Mouse (Mus musculus) 3T3-L1 (cell line): Measurements from ENCODE around the gene Btbd9.
A peak's percentile ranks its signal among the peaks of the same experiment; 100 is the strongest.
"Not testable (repeated sequence)": the region's sequence is repeated elsewhere in the genome, so short reads cannot be mapped to it uniquely, and the experiment has no call there.

Source experiments
- DNase-seq: peaks from one replicate; pipeline ENCODE4 v3.0.0-alpha.2; 2015; ENCODE audit warnings: low read depth, low spot score

The Btbd9 gene

DNA sequence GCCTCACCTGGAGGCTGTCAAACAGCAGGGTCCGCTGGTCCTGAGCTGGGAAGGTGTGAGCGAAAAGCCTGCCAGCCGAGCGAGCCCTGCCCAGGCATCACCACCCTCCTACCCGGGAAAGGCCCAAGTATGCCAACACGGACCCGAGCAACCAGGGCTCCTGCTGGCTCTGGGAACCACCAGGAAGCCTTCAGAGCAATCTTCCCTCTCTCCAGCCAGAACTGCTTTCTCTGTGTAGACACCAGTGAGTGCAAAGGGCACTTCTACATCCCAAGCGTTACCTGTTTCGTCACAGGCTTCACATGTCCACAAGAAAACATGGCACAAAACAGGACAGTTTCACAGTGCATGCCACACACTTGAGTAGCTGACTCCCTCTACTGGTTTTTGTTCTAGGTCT is 63.3 kb downstream of the Btbd9 start:
- DNase-seq, result no peak

- DNase-seq, result no peak
Observed at GRCm38 (mm10) chr17:30512531-30512930, 63.8 kb downstream of the Btbd9 start.

DNA sequence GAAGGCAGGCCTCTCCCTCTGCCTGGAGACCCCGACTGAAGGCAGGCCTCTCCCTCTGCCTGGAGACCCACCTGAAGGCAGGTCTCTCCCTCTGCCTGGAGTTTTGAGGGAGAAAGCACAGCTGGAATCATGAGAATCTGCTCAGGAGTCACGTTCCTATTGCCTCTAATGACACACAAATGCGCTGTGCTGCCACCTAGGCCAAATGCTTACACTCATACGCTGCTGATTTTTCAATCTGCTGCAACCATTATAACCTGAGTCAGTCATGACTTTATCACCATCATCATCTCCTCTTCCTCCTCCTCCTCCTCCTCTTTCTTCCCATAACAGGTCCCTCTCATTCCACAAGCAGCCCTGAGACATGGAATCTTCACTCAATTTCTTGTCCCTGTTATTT is 64.3 kb downstream of the Btbd9 start:
- no peak for DNase-seq

DNA sequence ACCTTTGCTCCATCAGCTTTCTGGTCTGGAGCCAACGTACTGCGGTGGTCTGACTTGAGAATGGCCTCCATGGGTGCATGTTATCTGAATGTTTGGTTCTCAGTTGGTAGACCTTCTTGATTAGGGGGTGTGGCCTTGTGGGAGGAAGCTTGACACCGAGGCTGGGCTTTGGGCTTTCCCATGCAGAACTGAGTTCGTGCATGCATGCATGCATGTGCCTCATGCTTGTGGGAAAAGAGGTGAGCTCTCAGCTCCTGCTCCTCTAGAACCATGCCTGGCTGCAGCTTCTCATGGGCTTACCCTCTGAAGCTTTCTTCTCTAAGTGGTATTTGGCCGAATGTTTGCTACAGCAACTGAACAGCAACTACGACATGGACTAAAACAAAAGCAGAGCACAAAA is 64.9 kb downstream of the Btbd9 start:
- no peak for DNase-seq

- DNase-seq, result no peak
Observed at GRCm38 (mm10) chr17:30510171-30510570, 66.1 kb downstream of the Btbd9 start.

GRCm38 (mm10) chr17:30509646-30510045 is 66.6 kb downstream of the Btbd9 start:
- DNase-seq, result no peak

- DNase-seq, result peak; percentile 31
Observed at GRCm38 (mm10) chr17:30507636-30508576, 68.4 kb downstream of the Btbd9 start.

DNA sequence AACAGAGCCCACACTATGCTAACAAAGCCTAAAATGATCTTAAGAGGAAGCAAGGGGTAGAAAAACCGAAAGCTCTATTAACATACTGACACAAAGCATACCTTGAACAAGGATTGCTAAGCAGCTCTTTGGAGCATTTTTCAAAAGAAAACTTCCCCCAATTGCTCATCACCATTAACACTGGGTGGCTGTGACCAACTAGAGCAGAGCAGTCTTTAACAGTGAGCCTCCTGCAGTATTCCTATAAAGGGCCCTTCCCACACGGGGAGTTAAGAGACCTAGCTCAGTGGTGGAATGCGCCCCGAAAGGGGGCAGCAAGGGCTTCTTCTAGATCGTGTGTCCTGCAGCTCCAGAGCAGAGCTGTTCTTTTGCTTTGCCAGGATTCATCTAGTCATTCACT is 69.4 kb downstream of the Btbd9 start:
- DNase-seq, result no peak

DNA sequence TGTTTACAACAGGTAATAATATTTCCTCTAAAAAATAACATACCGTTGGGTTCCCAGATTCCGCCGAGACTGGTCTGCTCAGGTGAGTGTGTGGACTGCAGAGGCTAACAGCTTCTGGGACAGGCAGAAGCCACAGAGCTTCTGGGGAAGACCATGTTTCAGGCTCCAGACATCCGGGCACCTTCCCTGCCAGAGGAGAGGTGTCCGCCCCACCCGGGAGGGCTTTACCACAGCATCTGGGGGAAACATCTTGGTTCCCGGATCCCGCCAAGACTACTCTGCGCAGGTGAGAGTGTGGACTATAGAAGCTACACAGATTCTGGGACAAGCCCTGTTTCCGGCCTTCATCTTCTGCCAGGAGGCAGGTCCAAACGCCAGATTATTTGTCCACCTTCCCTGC is 76.7 kb downstream of the Btbd9 start:
- DNase-seq, result not testable (repeated sequence)

- DNase-seq, result no peak
Observed at GRCm38 (mm10) chr17:30498779-30499178, 77.5 kb downstream of the Btbd9 start.

- DNase-seq, result peak; percentile 33
Observed at GRCm38 (mm10) chr17:30498376-30498719, 77.9 kb downstream of the Btbd9 start.

DNA sequence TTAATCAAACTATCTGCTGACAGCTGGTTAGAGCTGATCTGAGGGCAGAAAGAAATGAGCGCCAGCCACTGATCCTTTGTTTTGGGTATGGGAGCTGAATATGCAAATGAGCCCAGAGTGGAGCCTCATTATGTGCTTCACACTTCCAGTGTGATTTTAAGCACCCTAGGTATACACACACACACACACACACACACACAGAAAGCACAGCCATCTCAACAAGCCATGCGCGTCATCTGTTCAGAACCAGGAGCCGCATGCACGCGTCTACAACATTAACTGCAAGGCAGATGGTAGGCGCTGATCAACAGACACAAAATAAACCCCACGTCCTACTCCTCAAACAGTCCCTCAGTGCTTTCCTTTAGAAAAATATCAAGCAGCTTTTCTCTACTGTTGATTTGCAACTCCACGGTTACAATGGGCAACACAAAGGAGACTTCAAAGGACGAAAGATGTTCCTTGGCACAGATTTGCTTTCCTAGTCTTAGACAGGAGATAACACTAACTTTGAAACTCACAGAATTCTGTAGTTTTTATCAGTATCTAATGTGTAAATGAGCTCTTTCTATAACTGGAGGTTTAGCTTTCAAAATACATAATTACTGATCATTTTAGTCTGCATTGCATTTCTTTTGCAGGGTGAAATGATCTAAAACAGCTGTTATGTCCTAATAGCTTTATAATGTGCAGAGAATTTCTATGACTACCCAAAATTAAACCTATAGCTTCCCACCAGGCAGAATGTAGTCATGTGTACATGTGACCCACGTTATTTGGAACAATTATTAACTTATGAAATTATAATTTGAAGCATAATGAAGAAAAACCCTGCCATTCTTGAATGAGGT is 78.5 kb downstream of the Btbd9 start:
- no peak for DNase-seq

DNA sequence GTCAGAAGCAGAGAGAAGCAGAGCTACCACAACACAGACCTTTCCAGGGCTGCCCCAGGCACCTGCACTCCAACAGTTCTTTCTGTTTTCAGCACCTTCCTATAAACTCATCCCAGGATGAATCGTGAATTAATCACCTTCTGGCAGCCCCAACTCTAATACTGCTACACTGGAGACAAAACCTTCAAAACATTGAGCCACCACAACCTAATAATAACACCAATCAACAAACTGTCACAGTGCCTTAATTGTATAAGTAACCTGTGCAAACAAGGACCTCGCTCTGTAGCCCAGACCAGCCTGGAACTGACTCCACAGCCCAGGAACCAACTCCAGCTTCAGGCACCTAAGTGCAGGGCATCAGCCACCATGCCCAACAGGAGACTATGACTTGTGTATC is 80.7 kb downstream of the Btbd9 start:
- no peak for DNase-seq

- DNase-seq, result no peak
Observed at GRCm38 (mm10) chr17:30495154-30495553, 81.1 kb downstream of the Btbd9 start.

GRCm38 (mm10) chr17:30493481-30493880 is 82.8 kb downstream of the Btbd9 start:
- DNase-seq, result no peak

DNA sequence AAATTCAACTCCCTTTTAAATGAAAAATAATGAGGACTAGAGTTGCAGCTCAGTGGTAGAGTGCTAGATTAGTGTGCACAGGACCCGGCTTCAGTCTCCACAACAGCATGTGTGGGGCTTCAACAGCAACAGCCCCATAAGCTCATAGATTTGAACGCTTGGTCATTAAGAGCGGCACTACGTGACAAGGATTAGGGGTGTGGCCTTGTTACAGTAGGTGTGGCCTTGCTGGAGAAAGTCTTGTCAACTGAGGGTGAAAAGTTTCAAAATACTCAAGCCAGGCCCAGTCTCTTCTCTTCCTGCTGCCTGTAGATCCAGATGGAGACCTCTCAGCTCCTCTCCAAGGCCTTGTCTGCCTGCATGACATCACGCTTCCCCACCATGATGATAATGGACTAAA is 84.1 kb downstream of the Btbd9 start:
- DNase-seq, result no peak

GRCm38 (mm10) chr17:30491601-30492000 is 84.7 kb downstream of the Btbd9 start:
- DNase-seq, result no peak

- no peak for DNase-seq
Observed at GRCm38 (mm10) chr17:30490601-30491000, 85.7 kb downstream of the Btbd9 start.

DNA sequence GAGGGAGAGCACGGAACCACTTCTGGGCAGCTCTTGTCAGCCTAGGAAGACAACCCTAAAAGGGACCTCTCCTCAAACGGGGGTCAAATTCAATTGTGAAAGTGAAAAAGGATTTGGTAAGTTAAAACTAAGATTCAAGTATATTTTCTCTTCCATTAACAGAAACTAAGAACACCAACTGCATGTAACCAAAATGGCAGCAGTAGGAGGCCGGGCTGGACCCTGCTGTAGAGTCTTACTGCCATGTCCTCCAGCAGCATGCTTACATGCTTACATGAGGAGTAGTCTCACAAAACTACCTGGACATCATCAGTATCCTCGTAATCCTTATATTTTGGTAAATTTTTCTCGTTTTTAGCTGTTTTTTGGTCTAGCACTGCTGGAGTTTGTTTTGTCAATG is 86.2 kb downstream of the Btbd9 start:
- DNase-seq, result no peak

- no peak for DNase-seq
Observed at GRCm38 (mm10) chr17:30489629-30490028, 86.7 kb downstream of the Btbd9 start.

GRCm38 (mm10) chr17:30487695-30488094 is 88.6 kb downstream of the Btbd9 start:
- DNase-seq, result no peak

GRCm38 (mm10) chr17:30485067-30485854 is 91.0 kb downstream of the Btbd9 start:
- DNase-seq, result no peak
